Mouse (Mus musculus) liver, embryonic 14.5 days (tissue): ENCODE data around the gene Fmnl1. TPM values are rescaled to one million over a fixed set of nuclear protein-coding genes. Genes with fewer than 3 reads are reported as not detected.

Experiments used
- ATAC-seq: fragments of 200-750 bp; cut with Nextera tagmentation; 2 replicates; pipeline ENCODE4 v1.8.0; 2017; ENCODE audit warnings: moderate number of reproducible peaks, mild to moderate bottlenecking, moderate library complexity; ENCODE audit not compliant: insufficient read depth
- DNase-seq, 3 experiments: peaks; one replicate each; pipeline ENCODE4 v3.0.0-alpha.2; 2012 to 2013; ENCODE audit warnings: low read depth in 3 of 3, low spot score in 3 of 3
- H3K27ac ChIP-seq: fragments of 300-500 bp; sonication (generic); 2 replicates; pipeline ENCODE4 v1.5.1; 2014; ENCODE audit warnings: moderate library complexity, mild to moderate bottlenecking, control low read depth, inconsistent platforms
- H3K27me3 ChIP-seq: fragments of 300-500 bp; sonication (generic); 2 replicates; pipeline ENCODE4 v1.6.1; 2014; ENCODE audit warnings: mild to moderate bottlenecking, low read length, moderate library complexity; ENCODE audit not compliant: control insufficient read depth, insufficient read depth
- H3K36me3 ChIP-seq: fragments of 300-500 bp; sonication (generic); replicated peaks from 2 replicates; pipeline ENCODE4 v1.6.1; 2014; ENCODE audit warnings: low read depth; ENCODE audit not compliant: control insufficient read depth, insufficient read depth
- H3K4me1 ChIP-seq, 2 experiments: fragments of 200-500 bp in 1 of 2; fragments of 300-500 bp in 1 of 2; sonication (generic) in 1 of 2; replicated peaks; 2 replicates each; pipeline ENCODE4 v1.6.1; 2012 to 2014; ENCODE audit warnings: antibody characterized with exemption in 1 of 2, inconsistent platforms in 1 of 2, low read length in 1 of 2; ENCODE audit not compliant: control insufficient read depth in 2 of 2, insufficient read depth in 2 of 2
- H3K4me2 ChIP-seq: fragments of 300-500 bp; sonication (generic); 2 replicates; pipeline ENCODE4 v1.6.1; 2014; ENCODE audit warnings: low read depth, mild to moderate bottlenecking, control low read depth, moderate library complexity
- H3K4me3 ChIP-seq, 2 experiments: fragments of 200-500 bp in 1 of 2; fragments of 300-500 bp in 1 of 2; sonication (generic) in 1 of 2; 2 replicates each; pipeline ENCODE4 v1.5.1; 2012 to 2014; ENCODE audit warnings: low read depth in 2 of 2, low read length in 2 of 2, mild to moderate bottlenecking in 2 of 2, control low read depth in 1 of 2, inconsistent platforms in 1 of 2, moderate library complexity in 1 of 2; ENCODE audit not compliant: insufficient read depth in 1 of 2
- H3K9ac ChIP-seq: fragments of 300-500 bp; sonication (generic); replicated peaks from 2 replicates; pipeline ENCODE4 v1.6.1; 2014; ENCODE audit warnings: mild to moderate bottlenecking, control low read depth, moderate library complexity
- H3K9me3 ChIP-seq: fragments of 300-500 bp; sonication (generic); 2 replicates; pipeline ENCODE4 v1.6.1; 2016; ENCODE audit warnings: low read length, mixed read lengths; ENCODE audit not compliant: control insufficient read depth
- CTCF ChIP-seq: IDR thresholded peaks from 2 replicates; pipeline ENCODE4 v1.5.1; 2016; ENCODE audit warnings: antibody characterized with exemption, low read depth, control low read depth
- EP300 ChIP-seq: IDR thresholded peaks from 2 replicates; pipeline ENCODE4 v1.6.1; 2016; ENCODE audit warnings: antibody characterized with exemption, low read depth
- WGBS: fragments of 180-500 bp; shearing (Covaris S2); extraction: QIAGEN DNeasy Blood & Tissue Kit; methylation state at CpG from one replicate; pipeline ENCODE4 v1.1.7; 2014; ENCODE audit not compliant: insufficient replicate concordance; 5-methylcytosine and 5-hydroxymethylcytosine counted together
- polyA plus RNA-seq, 2 experiments: library from polyadenylated mRNA; depleted of rRNA in 1 of 2; stranded (reverse) in 1 of 2; unstranded in 1 of 2; fragments of >200 nt; fragmentation: Nextera tagmentation in 1 of 2; extraction: Ambion mirVana in 1 of 2; gene quantifications; 2 replicates each; pipeline versions ENCODE4 v1.2.1 to v1.2.3; 2012 to 2014

Fmnl1 gene
- polyA plus RNA-seq, 2 experiments = 2.3 to 3.5 TPM

- H3K36me3 ChIP-seq = no peaks in the 10 kb centered on the region
- peaks cover 5% of the 10 kb centered on the region; the same call in 1 of the 2 replicates for H3K27me3 ChIP-seq
- H3K4me1 ChIP-seq = no peaks in the 10 kb centered on the region
- H3K27ac ChIP-seq = no peak overlapping the region
- H3K9ac ChIP-seq = no peak overlapping the region
- DNase-seq (no peak), ATAC-seq (no peak)
- TF ChIP-seq EP300 = no peak
- no peak for TF ChIP-seq CTCF
- H3K9me3 ChIP-seq = no peaks in the 10 kb centered on the region
- WGBS = 67% methylated on average over 9 of the region's 9 CpGs
- no peak overlapping the region for H3K4me3 ChIP-seq
- no peak overlapping the region for H3K4me2 ChIP-seq
These were observed 22.9 kb downstream of the Fmnl1 start for GRCm38 (mm10) chr11:103193825-103194168.

DNA sequence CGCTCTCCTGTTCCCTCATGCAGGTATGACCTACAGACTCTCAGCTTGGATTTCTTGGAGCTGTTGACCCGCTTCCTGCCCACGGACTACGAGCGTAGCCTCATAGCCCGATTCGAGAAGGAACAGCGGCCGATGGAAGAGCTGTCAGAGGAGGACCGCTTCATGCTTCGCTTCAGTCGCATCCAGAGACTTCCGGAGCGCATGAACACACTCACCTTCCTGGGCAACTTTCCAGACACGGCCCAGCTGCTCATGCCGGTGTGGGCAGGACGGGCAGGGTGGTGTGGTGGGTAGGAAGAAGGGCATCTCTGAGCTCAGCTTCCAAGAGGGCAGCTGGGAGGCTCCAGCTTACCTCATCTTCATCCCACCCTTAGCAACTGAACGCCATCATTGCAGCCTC is 24.3 kb downstream of the Fmnl1 start:
- ATAC-seq (no peak), DNase-seq (no peak)
- no peak overlapping the region for H3K9ac ChIP-seq
- H3K4me1 ChIP-seq = no peaks in the 10 kb centered on the region
- no peak overlapping the region for H3K4me3 ChIP-seq
- H3K4me2 ChIP-seq = no peak overlapping the region
- H3K27ac ChIP-seq = no peak overlapping the region
- TF ChIP-seq EP300 = no peak
- no peak for TF ChIP-seq CTCF
- H3K36me3 ChIP-seq = no peaks in the 10 kb centered on the region
- H3K9me3 ChIP-seq = no peaks in the 10 kb centered on the region
- peaks cover 11% of the 10 kb centered on the region for H3K27me3 ChIP-seq
- 80% methylated on average over 18 of the region's 18 CpGs for WGBS

DNA sequence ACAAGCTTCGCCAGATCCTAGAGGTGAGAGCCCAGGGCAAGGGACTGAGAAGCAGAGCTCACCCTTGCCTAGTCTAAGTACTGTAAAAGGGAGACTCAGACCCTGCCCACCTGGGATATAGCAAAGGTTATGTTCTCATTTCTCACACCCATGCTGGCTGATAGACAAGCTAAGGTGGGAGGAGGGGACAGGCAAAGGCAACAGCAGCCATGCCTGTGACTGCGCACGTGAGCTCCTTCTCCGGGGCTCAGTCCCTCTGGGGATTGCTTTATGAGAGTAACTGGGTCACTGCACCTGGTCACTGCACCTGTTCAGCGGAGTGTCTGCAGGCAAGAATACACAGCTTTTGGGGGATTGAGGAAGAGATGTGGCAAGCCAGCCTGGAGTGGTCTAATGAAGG is 24.7 kb downstream of the Fmnl1 start:
- Histone ChIP-seq H3K9ac (no peak overlapping the region), H3K27ac (no peak overlapping the region), H3K4me2 (no peak overlapping the region), H3K9me3 (no peaks in the 10 kb centered on the region), H3K4me1 (no peaks in the 10 kb centered on the region), H3K4me3 (no peak overlapping the region), H3K27me3 (peaks cover 11% of the 10 kb centered on the region), H3K36me3 (no peaks in the 10 kb centered on the region)
- DNase-seq (no peak), ATAC-seq (no peak)
- whole genome bisulfite sequencing = 76% methylated on average over 5 of the region's 5 CpGs
- TF ChIP-seq CTCF = no peak
- no peak for TF ChIP-seq EP300

GRCm38 (mm10) chr11:103197340-103197739 is 26.4 kb downstream of the Fmnl1 start:
- Histone ChIP-seq H3K4me3 (no peak overlapping the region), H3K4me1 (no peaks in the 10 kb centered on the region), H3K36me3 (no peaks in the 10 kb centered on the region), H3K27ac (no peak overlapping the region), H3K9ac (no peak overlapping the region), H3K4me2 (no peak overlapping the region), H3K27me3 (peaks cover 11% of the 10 kb centered on the region), H3K9me3 (no peaks in the 10 kb centered on the region)
- 61% methylated on average over 4 of the region's 4 CpGs for WGBS
- DNase-seq (no peak), ATAC-seq (no peak)
- TF ChIP-seq EP300 = no peak
- TF ChIP-seq CTCF = no peak

DNA sequence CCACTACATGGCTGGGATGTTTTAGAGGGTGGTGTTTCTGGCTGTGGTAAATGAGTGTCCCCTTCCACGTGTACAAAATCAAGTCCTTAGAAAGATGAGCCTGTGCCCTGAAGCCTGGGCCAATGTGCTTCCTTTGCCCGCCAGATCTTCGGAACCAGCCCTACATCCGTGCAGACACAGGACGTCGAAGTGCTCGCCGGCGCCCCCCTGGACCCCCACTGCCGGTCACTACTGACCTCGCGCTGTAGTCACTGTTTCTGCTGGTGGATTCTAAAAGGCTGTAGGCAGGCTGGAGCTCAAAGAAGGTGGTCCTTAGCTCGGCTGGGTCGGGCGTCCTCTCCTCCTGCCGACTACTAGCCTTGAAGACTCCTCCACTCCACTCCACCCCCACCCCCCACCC is 27.4 kb downstream of the Fmnl1 start:
- no peak for DNase-seq
- TF ChIP-seq EP300 (no peak), CTCF (no peak)
- H3K4me1 ChIP-seq = no peaks in the 10 kb centered on the region
- H3K36me3 ChIP-seq = no peaks in the 10 kb centered on the region
- H3K27ac ChIP-seq = no peak overlapping the region
- H3K27me3 ChIP-seq = peaks cover 11% of the 10 kb centered on the region
- no peak overlapping the region for H3K9ac ChIP-seq
- no peak overlapping the region for H3K4me2 ChIP-seq
- ATAC-seq = no peak
- H3K9me3 ChIP-seq = no peaks in the 10 kb centered on the region
- H3K4me3 ChIP-seq = no peak overlapping the region
- WGBS = 68% methylated on average over 16 of the region's 16 CpGs
